Mouse (Mus musculus): Measurements from ENCODE around the gene Ints3.

Ints3 gene

DNA sequence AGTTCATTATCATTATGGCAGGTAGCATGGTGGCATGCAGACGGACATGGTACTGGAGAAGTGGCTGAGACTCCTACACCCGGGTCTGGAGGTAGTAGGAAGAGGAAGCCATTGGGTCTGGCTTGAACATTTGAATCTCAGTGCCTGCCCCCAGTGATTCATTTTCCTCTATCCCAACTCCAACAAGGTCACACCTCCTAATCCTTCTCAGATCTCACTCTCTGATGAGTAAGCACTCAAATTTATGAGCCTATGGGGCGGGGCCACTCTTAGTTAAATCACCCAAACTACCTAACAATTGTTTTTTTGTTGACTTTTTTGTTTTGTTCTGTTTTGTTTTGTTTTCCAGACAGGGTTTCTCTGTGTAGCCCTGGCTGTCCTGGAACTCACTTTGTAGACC lies 10.6 kb upstream of the Ints3 start:
- DNase-seq, result no peak

DNA sequence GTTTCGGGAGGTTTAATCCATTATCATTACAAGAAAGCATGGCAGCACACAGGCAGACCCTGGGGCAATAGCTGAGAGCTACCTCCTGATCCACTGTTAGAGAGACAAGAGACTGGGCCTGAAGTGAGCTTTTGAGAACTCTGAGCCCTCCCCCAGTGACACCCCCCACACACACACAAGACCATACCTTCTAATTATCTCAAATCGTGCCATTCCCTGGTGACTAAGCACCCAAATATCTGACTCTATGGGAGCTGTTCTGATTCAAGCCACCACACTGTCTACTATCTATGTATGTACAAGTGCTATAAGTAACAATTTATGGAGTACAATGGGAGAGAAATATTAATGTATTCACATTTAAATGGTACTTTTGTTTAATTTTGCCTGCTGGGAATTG lies 7.3 kb upstream of the Ints3 start:
- DNase-seq, result no peak

DNA sequence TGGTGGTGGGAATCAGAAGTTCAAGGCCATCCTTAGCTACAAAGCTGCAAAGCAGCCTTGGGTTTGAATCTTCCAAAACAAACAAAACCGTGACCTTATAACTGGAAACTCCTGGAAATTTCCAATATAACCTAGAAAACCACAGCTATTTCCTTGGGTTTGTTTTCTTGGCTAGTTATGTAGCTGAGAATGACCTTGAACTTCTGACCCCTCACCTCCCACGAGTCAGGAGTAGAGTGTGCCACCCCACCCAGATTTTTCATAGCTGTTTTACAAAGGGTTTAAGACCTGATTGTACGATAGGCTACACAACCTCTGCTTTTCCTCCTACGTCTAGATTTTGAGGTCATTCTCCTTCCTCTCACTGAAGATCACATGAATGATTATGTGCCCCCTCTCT lies 3.7 kb upstream of the Ints3 start:
- DNase-seq, result no peak

DNA sequence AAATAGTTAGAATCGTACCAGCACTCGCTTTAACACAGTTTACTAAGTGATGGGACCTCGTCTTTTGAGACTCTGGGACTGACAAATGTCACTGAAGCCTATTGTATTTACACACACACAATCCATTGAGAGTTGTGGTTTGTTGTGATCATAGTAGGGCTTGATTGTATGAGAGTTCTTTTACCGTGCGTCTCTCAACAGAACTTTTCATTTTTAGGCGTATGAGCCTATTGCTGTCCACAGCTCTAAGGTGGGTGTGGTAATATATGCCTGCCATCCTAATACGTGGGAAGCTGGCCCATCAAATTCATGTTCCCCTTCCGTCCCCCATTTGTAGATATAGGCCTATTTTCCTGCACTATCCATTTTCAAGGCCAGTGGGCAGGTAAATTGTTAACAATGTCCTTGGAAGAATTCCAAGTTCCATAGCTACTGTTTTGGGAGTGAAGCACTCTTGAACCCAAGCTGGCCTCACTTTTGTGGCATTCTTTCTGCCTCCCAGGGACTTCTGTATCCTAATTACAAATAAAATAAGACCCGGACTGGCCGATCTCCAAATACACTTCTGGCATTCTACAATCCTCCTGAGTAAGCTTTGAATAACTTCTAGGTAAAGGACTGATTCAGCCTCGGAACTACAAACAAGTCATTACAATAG lies 780 bp upstream of the Ints3 start:
- peak in 1 of 2 experiments; percentile 21 for DNase-seq

DNA sequence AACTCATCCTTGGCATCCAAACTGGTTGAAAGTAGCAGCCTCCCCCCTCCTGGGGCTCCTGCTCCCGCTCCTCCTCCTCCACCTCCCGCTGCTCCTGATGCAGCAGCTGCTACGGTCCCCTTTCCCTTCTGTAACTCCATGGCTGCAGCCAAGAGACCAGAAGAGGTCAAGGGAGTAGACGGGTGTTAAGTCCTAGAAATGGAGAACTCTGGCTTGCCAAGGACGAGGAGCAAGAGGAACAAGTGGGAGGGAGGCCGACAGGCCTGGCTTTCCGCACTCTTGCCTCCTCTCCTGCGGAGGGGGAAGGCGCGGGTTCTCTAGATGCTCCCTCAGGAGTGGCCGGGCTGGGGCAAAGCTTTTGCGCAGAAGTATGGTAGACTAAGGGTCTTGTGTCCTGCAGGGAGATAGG lies 607 bp downstream of the Ints3 start:
- peak in 1 of 2 experiments; percentile 48 for DNase-seq

DNA sequence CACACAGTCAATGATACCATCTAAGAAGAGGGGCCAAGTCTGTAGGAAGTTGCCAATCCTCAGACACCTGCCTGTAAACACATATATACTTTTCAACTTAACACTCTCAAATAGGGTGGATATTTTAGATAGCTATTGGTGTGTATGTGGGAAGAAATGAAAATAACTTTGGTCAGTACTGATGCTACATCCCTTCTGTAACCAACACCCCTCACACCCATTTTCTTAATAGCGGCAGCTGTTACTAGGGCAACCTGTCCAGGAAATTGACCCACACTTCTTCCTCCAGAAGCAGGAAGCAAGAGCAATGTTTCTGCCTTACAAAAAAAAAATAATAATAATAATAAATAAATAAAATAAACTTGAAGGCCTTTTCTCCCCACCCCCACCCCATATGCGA lies 1.1 kb downstream of the Ints3 start:
- DNase-seq, result no peak

DNA sequence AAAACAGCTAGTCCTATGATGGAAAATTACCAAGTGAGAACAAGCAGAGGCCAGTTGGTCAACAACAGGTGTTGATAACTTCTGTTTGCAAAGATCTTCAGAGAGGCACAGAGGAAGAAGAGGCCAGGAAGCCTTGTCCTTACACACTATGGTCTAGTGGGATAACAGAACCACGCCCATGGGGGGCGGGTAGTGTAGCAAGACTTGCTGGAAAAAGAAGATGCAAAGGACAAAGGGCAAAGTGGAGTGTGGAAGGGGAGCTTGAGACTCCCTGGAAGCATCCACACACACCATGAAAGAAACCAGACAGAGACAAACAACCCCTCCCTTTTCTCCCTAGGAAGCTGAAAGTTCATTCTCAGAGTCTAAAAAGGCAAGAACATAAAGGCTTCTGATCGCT lies 3.8 kb downstream of the Ints3 start:
- no peak for DNase-seq

DNA sequence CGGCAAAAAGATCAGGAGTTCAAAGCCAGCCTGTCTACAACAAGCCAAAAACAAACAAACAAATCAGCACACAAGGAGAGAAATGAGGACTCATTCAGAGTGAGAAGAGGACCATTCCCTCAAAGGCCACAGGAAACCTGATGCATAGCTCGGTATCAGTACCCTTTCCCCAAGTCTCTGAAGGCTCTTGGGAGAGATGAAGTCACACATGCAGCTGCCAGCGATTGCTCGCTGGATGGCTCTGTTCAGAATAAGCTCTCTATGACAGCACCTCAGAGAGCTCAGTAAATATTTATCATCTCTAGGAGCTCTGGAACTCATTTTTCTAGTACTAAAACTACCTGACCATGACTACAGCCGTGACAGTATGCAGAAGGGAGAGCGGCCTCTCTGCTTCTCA lies 5.2 kb downstream of the Ints3 start:
- DNase-seq, result no peak

DNA sequence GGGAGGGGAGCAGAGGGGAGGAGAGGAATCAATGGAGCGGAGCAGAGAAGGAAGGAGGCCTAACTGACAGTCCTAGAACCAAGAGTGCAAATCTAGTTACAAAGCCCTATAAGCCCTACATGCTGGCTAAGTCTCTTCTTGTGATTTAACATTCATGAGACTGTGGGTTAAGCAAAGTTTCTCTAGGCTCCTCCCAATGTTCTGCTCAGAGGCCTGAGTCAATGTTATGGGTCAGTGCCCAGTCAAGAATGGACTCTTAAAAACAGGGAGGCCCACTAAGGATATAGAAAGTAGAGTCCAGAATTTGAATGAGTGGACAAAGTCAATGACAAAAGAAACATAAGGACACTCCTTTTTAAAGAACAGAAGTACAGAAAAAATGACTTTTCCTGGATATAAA lies 5.8 kb downstream of the Ints3 start:
- DNase-seq, result no peak

DNA sequence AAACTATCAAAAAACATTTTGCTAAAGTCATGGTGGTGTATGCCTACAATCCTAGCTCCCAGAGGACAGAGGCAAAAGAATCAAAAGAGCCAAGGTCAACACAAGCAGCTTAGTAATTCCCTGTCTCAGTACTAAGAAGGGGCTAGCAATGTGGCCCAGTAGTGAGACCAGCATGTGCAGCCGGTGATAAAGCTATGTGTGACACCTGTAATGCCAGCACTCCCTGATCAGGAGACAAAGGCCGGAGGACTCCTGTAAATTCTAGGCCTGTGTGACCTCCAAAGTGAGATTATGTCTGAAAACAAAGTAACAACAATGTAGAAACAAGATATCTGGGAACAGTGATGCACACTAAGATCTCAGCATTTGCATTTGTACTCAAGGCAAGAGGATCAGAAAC lies 7.9 kb downstream of the Ints3 start:
- DNase-seq, result no peak

DNA sequence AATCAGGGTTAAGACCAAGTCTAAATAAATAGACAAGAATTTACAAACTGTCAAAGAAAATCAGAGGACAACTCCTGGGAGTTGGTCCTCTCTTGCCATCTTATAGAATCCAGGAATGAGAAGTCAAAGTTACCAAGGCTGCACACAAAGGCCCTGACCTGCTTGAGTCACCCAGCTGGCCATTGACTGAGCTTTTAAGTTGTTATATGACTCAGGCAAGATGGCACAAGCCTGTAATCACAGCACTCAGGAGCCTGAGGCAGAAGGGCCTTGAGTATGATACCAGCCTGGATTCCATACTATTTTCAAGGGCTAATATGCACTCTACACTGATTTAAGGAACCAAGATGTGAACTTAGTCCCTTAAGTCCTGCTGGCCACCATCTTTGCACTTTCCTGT lies 9.9 kb downstream of the Ints3 start:
- DNase-seq, result no peak

DNA sequence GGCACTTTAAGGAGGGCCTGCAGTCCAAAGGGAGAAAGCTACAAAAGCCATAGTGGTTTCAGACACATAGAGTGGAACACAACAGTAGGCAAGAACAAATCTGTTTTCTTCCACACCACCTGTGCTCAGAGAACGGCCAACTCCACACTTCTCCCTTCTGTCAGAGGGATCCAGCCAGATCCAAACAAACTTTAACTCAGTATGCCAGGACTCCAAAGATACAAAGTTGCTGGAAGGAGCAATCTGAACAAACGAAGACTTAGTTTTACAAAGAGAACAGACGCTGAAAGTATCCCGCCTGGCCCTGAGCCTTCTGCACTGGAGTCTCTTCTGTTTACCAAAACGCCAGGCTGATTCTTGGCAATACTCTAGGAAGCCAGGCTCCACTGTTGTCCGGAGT lies 12.7 kb downstream of the Ints3 start:
- no peak for DNase-seq

DNA sequence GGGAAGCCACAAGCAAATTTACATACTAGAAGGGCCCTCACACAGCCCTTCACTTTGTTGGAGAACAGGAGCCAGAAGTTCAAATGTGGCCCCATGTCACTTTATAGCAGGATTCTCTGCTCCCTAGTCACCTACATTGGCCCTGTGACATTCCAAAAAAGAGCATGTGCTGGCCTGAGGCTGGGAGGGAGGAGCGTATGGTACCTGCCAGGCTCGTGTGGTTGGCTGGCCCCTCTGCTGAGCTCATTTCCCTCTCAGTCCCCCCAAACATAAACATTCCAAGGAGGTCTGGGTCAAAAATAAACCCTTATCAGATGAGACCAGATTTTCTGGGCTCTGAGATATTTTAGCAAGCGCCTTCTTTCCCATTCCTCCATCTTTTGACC lies 20.4 kb downstream of the Ints3 start:
- no peak for DNase-seq

DNA sequence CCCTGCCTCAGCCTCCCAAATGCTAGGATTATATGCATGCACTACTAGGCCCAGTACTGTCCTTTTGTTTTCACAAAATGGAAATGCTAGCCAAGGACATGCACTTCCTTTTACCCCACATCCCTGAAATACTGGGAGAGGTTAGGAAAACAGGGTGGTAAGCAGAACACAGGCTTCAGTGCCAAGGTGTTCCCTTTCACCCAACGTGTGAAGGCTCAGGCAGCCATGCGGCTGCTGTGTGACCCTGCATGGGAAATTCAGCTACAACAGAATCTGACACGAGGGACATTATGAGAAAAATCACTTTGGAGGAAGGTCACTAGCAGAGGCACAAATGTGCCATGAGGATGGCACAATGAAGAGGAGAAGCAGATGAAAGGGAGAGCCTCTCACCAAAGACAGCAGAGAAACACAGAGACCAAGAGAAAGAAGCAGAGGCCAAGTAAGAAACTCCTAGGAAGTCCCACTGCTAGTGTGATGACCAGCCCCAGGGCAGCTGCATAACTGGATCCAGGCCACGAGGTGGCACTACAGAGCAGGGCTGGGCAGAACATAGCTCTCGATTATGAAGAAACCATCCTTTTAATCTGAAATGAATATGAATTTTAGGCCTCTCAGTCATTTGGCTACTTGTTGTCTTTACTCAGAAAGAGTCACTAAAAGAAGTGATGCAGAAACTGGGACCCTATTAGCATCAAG lies 21.0 kb downstream of the Ints3 start:
- peak; percentile 73 to 76 for DNase-seq

DNA sequence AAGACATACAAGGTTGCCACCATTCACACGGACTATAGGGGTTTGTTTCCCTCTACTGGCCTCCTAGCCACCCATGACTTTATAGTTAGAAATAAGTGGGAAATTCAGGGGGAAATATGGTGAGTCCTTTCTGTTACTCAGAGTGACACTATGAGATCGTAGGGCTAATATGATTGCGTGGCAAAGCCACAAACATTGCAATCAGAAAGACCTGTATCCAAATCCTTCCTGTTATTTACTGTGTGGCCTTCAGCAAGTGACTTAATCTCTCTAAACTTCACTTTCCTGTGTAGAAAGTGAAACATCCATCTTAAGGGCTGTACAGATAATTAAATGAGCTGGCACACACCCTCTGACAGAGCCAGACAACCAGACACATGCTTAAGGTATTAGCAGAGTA lies 24.7 kb downstream of the Ints3 start:
- DNase-seq, result no peak

DNA sequence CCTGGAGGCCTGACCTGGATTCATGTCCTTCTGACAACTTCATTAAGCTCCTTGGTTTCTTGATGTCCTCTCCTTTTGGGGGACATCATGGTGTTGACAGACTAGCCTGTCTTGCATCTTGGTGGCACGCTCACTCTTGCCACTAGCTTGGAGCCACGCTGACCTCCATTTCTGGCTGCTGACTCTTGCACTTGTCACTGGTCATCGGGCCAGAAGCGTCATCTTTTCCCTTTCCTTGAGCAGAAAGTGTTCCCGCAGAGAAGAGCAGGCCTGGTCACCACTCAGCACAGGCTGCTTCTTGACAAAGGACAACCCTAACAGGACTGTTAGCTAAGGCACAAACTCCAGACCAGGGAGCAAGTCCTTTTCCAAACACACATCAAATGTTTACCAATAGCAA lies 27.0 kb downstream of the Ints3 start:
- no peak for DNase-seq

DNA sequence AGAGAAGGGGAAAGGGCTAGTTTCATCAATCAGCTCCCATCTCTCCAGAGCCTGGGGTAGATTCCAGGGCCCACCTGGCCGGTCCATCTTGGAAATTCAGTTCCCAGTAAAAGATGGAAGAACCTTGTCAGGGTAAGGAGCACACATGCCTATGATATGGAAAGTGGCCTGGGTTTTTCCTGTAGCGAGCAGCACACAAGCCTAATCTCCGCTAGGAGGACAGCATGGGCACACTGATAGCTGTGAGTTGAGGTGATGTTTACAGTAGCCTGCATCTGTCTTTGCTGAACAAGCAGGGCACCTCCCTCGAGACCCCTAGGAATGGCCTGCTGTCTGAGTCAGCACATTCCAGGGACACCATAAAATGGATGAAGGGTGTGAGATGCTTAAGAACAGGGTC lies 28.8 kb downstream of the Ints3 start:
- no peak for DNase-seq

DNA sequence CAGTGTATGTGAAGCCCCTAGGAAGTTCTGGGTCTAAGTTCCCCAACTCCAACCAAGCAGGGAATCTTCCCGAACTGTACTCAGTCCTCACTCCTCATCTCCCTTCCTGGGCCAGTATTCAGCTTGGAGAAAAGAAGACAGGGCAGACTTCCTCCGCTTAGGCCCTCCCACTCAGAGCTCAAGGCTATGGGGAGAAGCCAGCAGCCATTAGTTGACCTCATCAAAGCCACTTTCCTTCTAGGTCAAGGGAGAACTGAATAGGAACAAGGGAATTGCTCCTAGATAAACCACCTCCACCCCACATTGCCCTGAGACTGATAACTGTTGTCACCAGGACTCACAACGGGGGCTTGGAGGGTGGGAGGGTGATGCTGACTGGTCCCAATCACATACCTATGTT lies 29.3 kb downstream of the Ints3 start:
- DNase-seq, result no peak

DNA sequence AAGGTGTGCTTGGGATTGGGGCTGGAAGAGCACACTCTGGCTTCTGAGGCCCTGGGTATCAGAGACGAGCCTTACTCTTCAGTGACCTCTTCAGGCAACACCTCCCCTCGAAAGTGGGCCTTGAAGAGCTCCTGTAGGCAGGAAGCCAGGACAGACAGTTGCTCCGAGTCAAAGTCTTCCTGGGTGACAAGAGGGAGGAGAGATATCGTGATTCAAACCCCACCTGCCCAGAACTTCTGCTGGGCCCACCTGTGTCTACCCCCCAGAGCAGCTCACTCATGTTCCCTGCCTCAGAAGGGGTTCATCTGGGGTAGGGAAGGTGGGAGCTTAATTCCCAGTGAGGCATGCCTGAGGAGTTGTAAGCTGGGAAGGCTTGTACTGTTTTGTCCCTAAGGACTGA lies 32.4 kb downstream of the Ints3 start:
- no peak for DNase-seq

DNA sequence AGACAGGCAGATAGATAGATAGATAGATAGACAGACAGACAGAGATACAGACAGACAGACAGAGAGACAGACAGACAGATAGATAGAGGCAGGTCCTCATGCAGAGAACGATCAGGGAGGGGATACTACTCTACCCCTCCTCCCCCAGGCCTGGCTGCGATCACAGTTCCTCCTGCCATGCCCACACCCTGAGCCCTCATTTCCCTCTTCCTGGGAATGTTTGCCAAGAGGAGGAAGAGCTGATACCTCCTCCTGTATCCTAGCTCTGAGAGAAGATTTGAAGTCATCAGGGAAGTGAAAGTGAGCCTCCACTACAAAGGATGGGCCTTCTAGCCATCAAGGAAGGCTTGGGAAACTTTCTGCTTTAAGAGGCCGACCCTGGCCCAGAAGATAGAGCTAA lies 37.8 kb downstream of the Ints3 start:
- no peak for DNase-seq

DNA sequence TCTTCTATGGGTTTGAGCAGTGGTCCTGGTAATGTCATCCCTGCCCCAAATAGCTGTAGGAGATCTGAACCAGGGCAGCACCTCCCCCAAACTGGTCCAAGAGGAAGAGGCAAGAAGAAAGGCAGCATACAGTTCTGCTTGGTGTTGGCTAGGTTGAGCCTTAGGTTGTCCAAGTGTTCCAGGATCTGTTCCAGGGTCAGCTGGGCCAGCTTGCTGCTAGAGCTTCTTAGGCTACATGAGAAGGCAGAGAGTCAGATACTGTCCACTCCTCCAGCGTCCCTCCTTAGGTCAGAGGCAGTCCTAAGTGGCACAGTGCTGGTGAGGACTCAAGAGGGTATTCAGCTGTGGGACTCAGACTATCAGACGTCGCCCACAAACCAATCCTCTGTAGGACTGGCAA lies 40.8 kb downstream of the Ints3 start:
- no peak for DNase-seq

DNA sequence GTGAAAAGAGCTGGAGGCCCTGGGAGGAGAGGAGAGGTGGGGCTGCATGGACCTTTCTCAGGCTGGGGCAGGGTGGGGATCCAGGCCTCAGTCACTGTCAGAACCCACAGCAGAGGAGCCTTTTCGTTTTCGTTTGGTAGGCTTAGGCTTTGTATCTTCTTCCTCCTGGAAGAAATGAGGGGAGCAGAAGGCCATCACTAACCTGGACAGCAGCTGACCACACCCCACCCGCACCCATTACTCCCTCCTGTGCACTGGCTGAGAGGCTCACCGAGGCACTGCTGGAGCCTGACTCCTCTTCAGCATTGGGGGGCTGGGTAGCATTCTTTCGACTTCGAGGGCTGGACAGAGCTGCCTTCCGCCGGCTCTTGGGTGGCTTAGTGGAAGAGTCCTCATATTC lies 41.5 kb downstream of the Ints3 start:
- no peak for DNase-seq

DNA sequence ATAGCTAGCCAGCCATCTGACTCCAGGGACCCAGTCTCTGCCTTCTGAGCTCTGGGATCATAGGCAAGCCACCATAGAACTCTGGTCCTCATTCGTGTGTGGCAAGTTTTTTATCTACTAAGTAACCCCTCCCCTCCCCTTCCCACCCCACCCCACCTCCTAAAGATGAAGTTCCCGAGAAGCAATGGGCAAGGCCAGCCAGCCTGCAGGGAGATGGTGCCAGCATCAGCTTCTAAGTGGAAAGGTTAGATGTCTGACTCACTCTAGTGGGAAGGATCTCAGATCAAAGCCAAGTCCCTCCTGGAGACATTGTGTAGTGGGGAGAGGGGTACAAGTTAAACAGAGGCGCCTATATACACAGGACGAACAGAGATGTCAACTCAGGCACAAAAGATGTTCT lies 42.4 kb downstream of the Ints3 start:
- DNase-seq, result no peak

DNA sequence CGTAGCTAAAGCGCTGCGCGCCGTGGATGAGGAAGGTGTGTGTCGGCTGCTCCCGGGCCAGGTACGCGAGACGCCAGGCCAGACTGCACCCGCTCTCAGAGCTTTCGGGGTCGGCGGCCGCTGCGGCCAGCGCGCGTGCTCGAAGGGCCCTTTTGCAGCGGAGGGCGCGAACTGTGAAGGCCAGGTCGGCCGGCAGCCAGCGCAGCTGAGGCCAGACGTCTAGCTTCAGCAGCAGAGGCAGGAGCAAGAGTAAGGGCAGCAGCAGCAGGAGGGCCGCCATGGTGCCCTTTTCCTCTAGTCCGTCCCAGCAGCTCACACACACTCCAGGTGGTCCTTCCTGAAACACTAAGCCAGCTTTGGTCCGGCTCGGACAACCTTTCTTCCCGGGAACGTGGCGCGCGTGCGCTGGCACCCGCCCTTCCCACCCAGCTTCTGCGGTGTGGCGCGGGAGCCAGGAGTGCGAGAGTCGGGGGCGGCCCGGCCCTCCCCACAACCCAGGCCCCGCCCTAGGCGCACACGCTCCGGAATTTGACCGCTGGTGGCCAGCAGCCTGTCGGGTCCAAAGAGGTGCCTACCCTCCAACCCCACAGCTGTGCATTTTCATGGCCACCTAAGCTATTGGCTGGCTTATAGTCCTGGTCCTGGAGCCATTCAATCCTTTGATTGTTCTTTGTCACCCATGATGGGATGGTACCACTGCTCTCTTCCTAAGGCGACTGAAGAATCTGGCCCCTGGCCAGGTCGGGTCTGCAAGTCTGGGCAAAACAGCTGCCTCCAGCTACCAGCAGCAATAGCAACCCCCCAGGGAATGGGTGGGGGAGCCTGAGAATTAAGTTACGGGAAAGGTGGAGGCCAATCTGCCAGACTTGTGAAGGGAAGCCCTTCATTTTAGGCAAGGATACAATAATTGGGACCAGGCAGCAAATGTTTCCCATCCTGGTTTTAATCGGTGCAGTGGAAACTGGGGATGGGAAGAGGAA lies 43.6 kb downstream of the Ints3 start, which contains the start of gene Slc27a3:
TSS of gene Slc27a3 (minus strand) at position 428 of the 980 bp plus-strand sequence.
- peak; percentile 32 to 35 for DNase-seq
